Mouse (Mus musculus): ENCODE data around the gene Vstm4. TPM values are rescaled to one million over a fixed set of nuclear protein-coding genes. Genes with fewer than 3 reads are reported as not detected.
A peak's percentile ranks its signal among the peaks of the same experiment; 100 is the strongest.

Gene Vstm4
- 2.1 and 2.7 TPM in 2 replicates for polyA plus RNA-seq (2014; fragmentation: Nextera tagmentation; extraction: Ambion mirVana)

DNA sequence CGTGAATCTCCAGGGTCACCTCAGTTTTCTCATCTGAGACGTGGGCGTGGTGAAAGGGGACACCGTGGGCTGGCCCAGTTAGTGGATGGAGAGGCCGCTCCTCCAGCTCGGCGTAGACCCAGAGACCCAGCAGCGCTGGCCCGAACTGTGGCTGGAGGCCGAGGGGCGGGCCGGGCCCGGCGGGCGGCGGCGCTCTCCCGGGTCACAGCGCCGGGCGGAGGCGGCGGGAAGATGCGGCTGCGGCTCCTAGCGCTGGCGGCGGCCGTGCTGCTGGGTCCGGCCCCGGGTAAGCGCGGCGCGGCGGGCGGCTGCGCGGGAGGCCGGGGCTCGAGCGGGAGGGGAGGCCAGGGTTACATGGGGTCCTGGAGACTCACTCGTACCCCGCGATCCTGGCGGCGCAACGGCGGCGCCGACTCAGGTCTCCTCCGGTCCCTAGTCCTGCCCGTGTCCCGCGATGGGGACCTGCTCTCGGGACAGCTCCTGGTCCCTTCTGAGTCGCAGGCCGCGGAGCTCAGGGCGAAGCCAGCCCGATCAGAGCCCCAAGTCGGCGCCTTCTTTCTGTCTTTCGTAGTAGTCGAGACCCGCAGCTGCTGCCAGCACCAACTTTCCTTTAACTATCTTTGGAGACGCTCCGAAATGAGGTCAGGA lies at the start of gene Vstm4:
Gene Vstm4 (plus strand): TSS at position 76 of the 648 bp plus-strand sequence.
- Histone ChIP-seq H3K4me1 (ENCODE audit: control insufficient read depth, insufficient read depth, low read length) (no peaks in the 10 kb centered on the region), H3K36me3 (ENCODE audit: control insufficient read depth, insufficient read depth, low read length) (no peaks in the 10 kb centered on the region), H3K9me3 (ENCODE audit: control insufficient read depth, low read length) (no peaks in the 10 kb centered on the region), H3K4me3 (ENCODE audit: low read depth, low read length) (peak within 1 kb of the TSS; percentile 47), H3K27ac (replicated peaks; ENCODE audit: low read depth, low read length) (no peak within 1 kb of the TSS), H3K4me2 (ENCODE audit: low read depth, severe bottlenecking) (peak within 1 kb of the TSS; percentile 85), H3K27me3 (ENCODE audit: control insufficient read depth, insufficient read depth, low read length) (no peaks in the 10 kb centered on the region), H3K9ac (ENCODE audit: low read length) (peak within 1 kb of the TSS; percentile 77)
- DNase-seq (ENCODE audit: low spot score) (peak; percentile 72), ATAC-seq (ENCODE audit: insufficient number of reproducible peaks, low FRiP score, low TSS enrichment, low read depth) (peak; percentile 81)
- WGBS, result under 1% methylated on average over 67 of the region's 68 CpGs

DNA sequence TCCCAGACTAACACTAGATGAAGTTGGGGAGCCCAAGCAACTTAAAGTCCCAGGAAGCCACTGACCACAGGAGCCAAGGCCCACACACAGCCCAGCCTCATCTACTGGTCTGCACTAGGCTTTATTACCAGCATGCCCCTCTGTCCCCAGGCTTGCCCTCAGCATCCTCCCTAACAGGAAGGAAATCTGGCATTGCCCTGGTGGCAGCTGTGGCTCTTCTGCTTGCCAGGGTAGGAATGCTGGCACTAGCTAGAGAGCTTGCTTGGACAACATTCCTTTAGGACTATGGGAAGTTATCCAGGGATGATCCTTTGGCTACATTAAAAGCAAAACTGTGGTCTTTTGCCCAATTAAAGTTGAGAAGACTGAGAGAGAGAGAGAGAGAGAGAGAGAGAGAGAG lies 46.4 kb upstream of the Vstm4 start:
- DNase-seq (ENCODE audit: low spot score) (no peak), ATAC-seq (ENCODE audit: insufficient number of reproducible peaks, low FRiP score, low TSS enrichment, low read depth) (no peak)
- no peak overlapping the region for H3K27ac ChIP-seq (replicated peaks; ENCODE audit: low read depth, low read length)
- no peak overlapping the region for H3K4me3 ChIP-seq (ENCODE audit: low read depth, low read length)
- no peaks in the 10 kb centered on the region for H3K9me3 ChIP-seq (ENCODE audit: control insufficient read depth, low read length)
- H3K4me2 ChIP-seq (ENCODE audit: low read depth, severe bottlenecking), result no peak overlapping the region
- no peaks in the 10 kb centered on the region for H3K36me3 ChIP-seq (ENCODE audit: control insufficient read depth, insufficient read depth, low read length)
- no peaks in the 10 kb centered on the region for H3K4me1 ChIP-seq (ENCODE audit: control insufficient read depth, insufficient read depth, low read length)
- no peak overlapping the region for H3K9ac ChIP-seq (ENCODE audit: low read length)
- H3K27me3 ChIP-seq (ENCODE audit: control insufficient read depth, insufficient read depth, low read length), result no peaks in the 10 kb centered on the region

DNA sequence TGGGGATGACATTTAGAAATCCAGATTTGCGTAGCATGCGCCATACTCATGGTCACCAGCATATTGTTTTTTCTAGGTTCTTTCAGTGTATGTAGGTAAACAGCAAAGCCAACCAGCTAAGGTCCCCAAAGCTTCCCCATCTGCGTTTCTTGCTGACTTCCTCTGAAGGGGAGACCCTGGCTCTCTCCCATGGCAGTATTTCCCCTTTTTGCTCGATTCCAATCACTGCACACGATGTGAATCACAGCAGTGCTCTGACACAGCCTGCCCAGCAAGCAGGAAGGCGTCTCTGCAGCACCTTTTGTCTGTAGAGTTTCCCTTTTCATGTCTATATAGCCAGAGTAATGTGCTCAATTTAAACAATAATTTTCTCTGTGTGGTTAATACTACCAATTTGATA lies 44.1 kb upstream of the Vstm4 start:
- H3K27ac ChIP-seq (replicated peaks; ENCODE audit: low read depth, low read length), result no peak overlapping the region
- H3K4me1 ChIP-seq (ENCODE audit: control insufficient read depth, insufficient read depth, low read length), result no peaks in the 10 kb centered on the region
- no peak overlapping the region for H3K4me3 ChIP-seq (ENCODE audit: low read depth, low read length)
- H3K4me2 ChIP-seq (ENCODE audit: low read depth, severe bottlenecking), result no peak overlapping the region
- H3K27me3 ChIP-seq (ENCODE audit: control insufficient read depth, insufficient read depth, low read length), result no peaks in the 10 kb centered on the region
- ATAC-seq (ENCODE audit: insufficient number of reproducible peaks, low FRiP score, low TSS enrichment, low read depth), result no peak
- no peaks in the 10 kb centered on the region for H3K36me3 ChIP-seq (ENCODE audit: control insufficient read depth, insufficient read depth, low read length)
- 75% methylated on average over 6 of the region's 6 CpGs for whole genome bisulfite sequencing
- H3K9ac ChIP-seq (ENCODE audit: low read length), result no peak overlapping the region
- DNase-seq (ENCODE audit: low spot score), result no peak
- no peaks in the 10 kb centered on the region for H3K9me3 ChIP-seq (ENCODE audit: control insufficient read depth, low read length)

DNA sequence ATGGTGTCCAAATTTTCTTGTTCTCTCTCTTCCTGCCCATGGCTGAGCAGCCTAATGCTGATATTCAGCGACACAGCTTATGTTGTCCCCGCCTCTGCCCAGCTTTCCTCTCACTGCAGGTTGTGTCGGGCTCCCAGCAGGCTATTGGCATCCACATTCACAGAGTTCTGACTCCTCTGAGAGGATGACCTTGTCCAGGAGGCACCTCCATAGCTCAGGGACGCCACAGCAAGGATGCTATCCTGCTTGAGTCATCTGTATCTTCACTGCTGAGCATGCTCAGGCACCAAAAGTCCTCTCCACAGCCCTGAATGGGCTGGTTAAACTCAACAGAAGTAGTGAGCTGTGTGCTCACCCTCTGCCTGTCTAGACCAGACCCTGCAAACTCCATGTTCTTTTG lies 41.6 kb upstream of the Vstm4 start:
- Histone ChIP-seq H3K9ac (ENCODE audit: low read length) (no peak overlapping the region), H3K27me3 (ENCODE audit: control insufficient read depth, insufficient read depth, low read length) (no peaks in the 10 kb centered on the region), H3K4me2 (ENCODE audit: low read depth, severe bottlenecking) (no peak overlapping the region), H3K9me3 (ENCODE audit: control insufficient read depth, low read length) (no peaks in the 10 kb centered on the region), H3K27ac (replicated peaks; ENCODE audit: low read depth, low read length) (no peak overlapping the region), H3K4me1 (ENCODE audit: control insufficient read depth, insufficient read depth, low read length) (no peaks in the 10 kb centered on the region), H3K36me3 (ENCODE audit: control insufficient read depth, insufficient read depth, low read length) (no peaks in the 10 kb centered on the region), H3K4me3 (ENCODE audit: low read depth, low read length) (no peak overlapping the region)
- ATAC-seq (ENCODE audit: insufficient number of reproducible peaks, low FRiP score, low TSS enrichment, low read depth) (no peak), DNase-seq (ENCODE audit: low spot score) (no peak)
- WGBS, result 73% methylated on average over 4 of the region's 4 CpGs

DNA sequence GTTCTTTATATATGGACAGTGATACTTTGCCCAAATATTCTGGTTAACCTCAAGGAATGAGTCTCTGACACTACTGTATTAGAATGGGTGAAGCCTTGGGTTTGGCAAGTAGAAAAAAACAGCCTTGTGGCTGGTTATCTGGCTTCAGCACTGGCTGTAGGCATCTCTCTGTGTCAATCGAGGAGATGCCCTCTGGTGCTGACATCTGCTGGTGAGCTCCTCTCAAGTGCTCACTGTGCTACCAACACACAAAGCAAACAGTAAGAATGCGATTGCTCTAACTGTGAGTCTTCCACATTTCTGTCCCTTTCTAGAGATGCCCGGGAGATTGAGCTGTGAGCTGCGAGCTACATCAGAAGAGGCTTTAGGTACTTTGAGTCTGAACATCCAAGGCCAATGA lies 40.0 kb upstream of the Vstm4 start:
- Histone ChIP-seq H3K36me3 (ENCODE audit: control insufficient read depth, insufficient read depth, low read length) (no peaks in the 10 kb centered on the region), H3K4me2 (ENCODE audit: low read depth, severe bottlenecking) (no peak overlapping the region), H3K9ac (ENCODE audit: low read length) (no peak overlapping the region), H3K4me3 (ENCODE audit: low read depth, low read length) (no peak overlapping the region), H3K4me1 (ENCODE audit: control insufficient read depth, insufficient read depth, low read length) (no peaks in the 10 kb centered on the region), H3K9me3 (ENCODE audit: control insufficient read depth, low read length) (no peaks in the 10 kb centered on the region), H3K27ac (replicated peaks; ENCODE audit: low read depth, low read length) (no peak overlapping the region), H3K27me3 (ENCODE audit: control insufficient read depth, insufficient read depth, low read length) (no peaks in the 10 kb centered on the region)
- no peak for ATAC-seq (ENCODE audit: insufficient number of reproducible peaks, low FRiP score, low TSS enrichment, low read depth)
- 77% methylated on average over 4 of the region's 4 CpGs for WGBS
- DNase-seq (ENCODE audit: low spot score), result no peak

DNA sequence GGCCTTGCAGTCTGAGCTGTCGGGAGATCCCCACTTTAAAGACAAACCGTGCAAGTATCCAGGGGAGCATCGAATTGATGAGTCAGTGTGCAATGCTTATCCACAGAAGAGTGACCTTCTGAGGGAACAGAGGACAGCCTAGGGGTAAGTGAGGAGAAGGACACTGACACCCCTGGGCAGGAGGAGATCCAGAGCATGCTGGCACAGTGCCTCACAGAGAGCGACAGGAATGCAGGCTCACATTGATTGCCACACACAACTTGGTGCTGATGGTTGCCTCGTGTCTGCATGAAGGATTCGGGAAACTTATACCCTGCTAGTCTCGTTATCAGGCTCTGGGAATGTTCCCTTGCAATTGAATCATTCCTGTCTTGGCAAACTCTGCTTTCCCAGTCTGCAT lies 39.3 kb upstream of the Vstm4 start:
- Histone ChIP-seq H3K27ac (replicated peaks; ENCODE audit: low read depth, low read length) (no peak overlapping the region), H3K27me3 (ENCODE audit: control insufficient read depth, insufficient read depth, low read length) (no peaks in the 10 kb centered on the region), H3K36me3 (ENCODE audit: control insufficient read depth, insufficient read depth, low read length) (no peaks in the 10 kb centered on the region), H3K4me3 (ENCODE audit: low read depth, low read length) (no peak overlapping the region), H3K4me2 (ENCODE audit: low read depth, severe bottlenecking) (no peak overlapping the region), H3K4me1 (ENCODE audit: control insufficient read depth, insufficient read depth, low read length) (no peaks in the 10 kb centered on the region), H3K9ac (ENCODE audit: low read length) (no peak overlapping the region), H3K9me3 (ENCODE audit: control insufficient read depth, low read length) (no peaks in the 10 kb centered on the region)
- DNase-seq (ENCODE audit: low spot score) (no peak), ATAC-seq (ENCODE audit: insufficient number of reproducible peaks, low FRiP score, low TSS enrichment, low read depth) (no peak)
- 60% methylated on average over 7 of the region's 7 CpGs for WGBS

DNA sequence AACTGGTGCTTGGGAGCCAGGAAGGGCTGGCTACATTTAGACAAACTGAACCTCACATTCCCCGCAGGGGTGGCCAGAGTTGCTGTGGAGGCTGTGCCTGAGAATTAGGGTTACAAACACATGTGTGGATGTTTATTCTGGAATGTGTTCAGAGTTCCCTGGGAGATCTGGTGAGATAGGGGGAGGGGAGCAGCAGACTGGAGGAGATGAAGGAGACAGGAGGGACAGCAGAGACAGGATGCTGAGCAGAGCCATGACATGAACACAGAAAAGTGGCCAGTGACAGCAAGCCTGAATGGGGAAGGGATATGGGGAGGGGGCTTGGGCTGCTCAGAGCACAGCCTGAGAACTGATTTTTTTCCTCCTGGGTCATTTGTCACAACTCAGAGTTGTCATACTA lies 37.3 kb upstream of the Vstm4 start:
- H3K4me1 ChIP-seq (ENCODE audit: control insufficient read depth, insufficient read depth, low read length), result no peaks in the 10 kb centered on the region
- ATAC-seq (ENCODE audit: insufficient number of reproducible peaks, low FRiP score, low TSS enrichment, low read depth), result no peak
- no peak overlapping the region for H3K4me2 ChIP-seq (ENCODE audit: low read depth, severe bottlenecking)
- H3K4me3 ChIP-seq (ENCODE audit: low read depth, low read length), result no peak overlapping the region
- 51% methylated on average over 1 of the region's 1 CpGs for WGBS
- H3K36me3 ChIP-seq (ENCODE audit: control insufficient read depth, insufficient read depth, low read length), result no peaks in the 10 kb centered on the region
- DNase-seq (ENCODE audit: low spot score), result no peak
- H3K9ac ChIP-seq (ENCODE audit: low read length), result no peak overlapping the region
- no peaks in the 10 kb centered on the region for H3K9me3 ChIP-seq (ENCODE audit: control insufficient read depth, low read length)
- no peaks in the 10 kb centered on the region for H3K27me3 ChIP-seq (ENCODE audit: control insufficient read depth, insufficient read depth, low read length)
- H3K27ac ChIP-seq (replicated peaks; ENCODE audit: low read depth, low read length), result no peak overlapping the region

DNA sequence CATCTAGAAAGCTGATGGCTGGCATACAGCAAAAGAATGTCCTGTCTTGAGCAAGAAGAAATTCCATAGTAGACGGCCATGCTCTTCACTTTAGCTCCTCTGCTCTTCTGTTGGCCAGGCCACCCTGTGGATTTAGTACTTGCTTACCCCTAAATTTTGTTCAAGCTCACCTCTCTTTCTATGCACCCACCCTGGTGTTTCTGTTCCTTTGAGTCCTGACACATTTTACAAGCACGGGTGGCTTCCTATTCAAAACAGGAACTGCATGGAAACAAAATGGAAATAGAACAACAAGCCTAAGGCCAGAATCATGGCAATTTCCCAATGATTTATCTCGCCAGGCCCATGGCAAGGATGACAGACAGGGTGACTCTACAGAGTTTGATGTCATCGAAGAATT lies 33.7 kb upstream of the Vstm4 start:
- 89% methylated on average over 4 of the region's 4 CpGs for WGBS
- Histone ChIP-seq H3K27me3 (ENCODE audit: control insufficient read depth, insufficient read depth, low read length) (no peaks in the 10 kb centered on the region), H3K4me3 (ENCODE audit: low read depth, low read length) (no peak overlapping the region)

DNA sequence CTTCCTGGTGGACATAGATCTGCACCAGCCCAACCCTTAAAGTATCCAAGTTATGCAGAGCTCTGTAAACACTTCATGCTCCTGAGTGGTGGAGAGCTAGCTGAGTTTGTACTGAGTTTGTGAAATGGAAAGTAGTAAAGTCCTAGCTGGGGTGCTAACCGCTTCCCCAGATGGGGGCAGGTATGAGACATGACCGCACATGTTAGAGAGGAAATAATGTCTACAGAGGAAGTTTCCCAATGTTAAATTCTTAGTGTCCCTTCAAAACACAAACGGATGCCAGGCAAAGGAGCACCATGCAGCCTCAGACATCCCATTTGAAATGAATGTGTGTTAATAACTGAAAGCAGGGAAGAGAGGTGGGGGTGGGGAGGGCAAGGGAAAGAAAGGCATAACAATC lies 32.7 kb upstream of the Vstm4 start:
- DNase-seq (ENCODE audit: low spot score) (no peak), ATAC-seq (ENCODE audit: insufficient number of reproducible peaks, low FRiP score, low TSS enrichment, low read depth) (no peak)
- Histone ChIP-seq H3K4me1 (ENCODE audit: control insufficient read depth, insufficient read depth, low read length) (peaks cover 18% of the 10 kb centered on the region), H3K27ac (replicated peaks; ENCODE audit: low read depth, low read length) (no peak overlapping the region), H3K9ac (ENCODE audit: low read length) (no peak overlapping the region), H3K9me3 (ENCODE audit: control insufficient read depth, low read length) (no peaks in the 10 kb centered on the region), H3K27me3 (ENCODE audit: control insufficient read depth, insufficient read depth, low read length) (no peaks in the 10 kb centered on the region), H3K36me3 (ENCODE audit: control insufficient read depth, insufficient read depth, low read length) (no peaks in the 10 kb centered on the region), H3K4me3 (ENCODE audit: low read depth, low read length) (no peak overlapping the region), H3K4me2 (ENCODE audit: low read depth, severe bottlenecking) (no peak overlapping the region)
- 88% methylated on average over 3 of the region's 3 CpGs for WGBS

More for the DNA sequence above, 33.7 kb upstream of the Vstm4 start:
- H3K4me1 ChIP-seq (ENCODE audit: control insufficient read depth, insufficient read depth, low read length), result peaks cover 15% of the 10 kb centered on the region
- ATAC-seq (ENCODE audit: insufficient number of reproducible peaks, low FRiP score, low TSS enrichment, low read depth), result no peak
- DNase-seq (ENCODE audit: low spot score), result no peak
- no peaks in the 10 kb centered on the region for H3K9me3 ChIP-seq (ENCODE audit: control insufficient read depth, low read length)
- no peaks in the 10 kb centered on the region for H3K36me3 ChIP-seq (ENCODE audit: control insufficient read depth, insufficient read depth, low read length)
- no peak overlapping the region for H3K27ac ChIP-seq (replicated peaks; ENCODE audit: low read depth, low read length)
- no peak overlapping the region for H3K4me2 ChIP-seq (ENCODE audit: low read depth, severe bottlenecking)
- H3K9ac ChIP-seq (ENCODE audit: low read length), result no peak overlapping the region
